Mouse (Mus musculus) stomach, embryonic 16.5 days (tissue): ENCODE measurements around the gene Cfap61. TPM values are rescaled to one million over a fixed set of nuclear protein-coding genes. Genes with fewer than 3 reads are reported as not detected.

Experiments used
- ATAC-seq: fragments of 200-750 bp; cut with Nextera tagmentation; 2 replicates; pipeline ENCODE4 v1.8.0; 2017; ENCODE audit warnings: moderate number of reproducible peaks, moderate TSS enrichment; ENCODE audit not compliant: insufficient read depth, low FRiP score
- H3K27ac ChIP-seq: fragments of 300-500 bp; sonication (generic); 2 replicates; pipeline ENCODE4 v1.5.1; 2014; ENCODE audit warnings: low read length
- H3K27me3 ChIP-seq: fragments of 300-500 bp; sonication (generic); 2 replicates; pipeline ENCODE4 v1.6.1; 2014; ENCODE audit warnings: low read length, control low read depth, mixed read lengths; ENCODE audit not compliant: control insufficient read depth, insufficient read depth
- H3K36me3 ChIP-seq: fragments of 300-500 bp; sonication (generic); 2 replicates; pipeline ENCODE4 v1.6.1; 2014; ENCODE audit warnings: low read length; ENCODE audit not compliant: control insufficient read depth, insufficient read depth
- H3K4me1 ChIP-seq: fragments of 300-500 bp; sonication (generic); 2 replicates; pipeline ENCODE4 v1.6.1; 2014; ENCODE audit warnings: low read length, control low read depth, mixed read lengths; ENCODE audit not compliant: control insufficient read depth, insufficient read depth
- H3K4me2 ChIP-seq: fragments of 300-500 bp; sonication (generic); 2 replicates; pipeline ENCODE4 v1.6.1; 2014; ENCODE audit warnings: low read depth, low read length, mixed read lengths
- H3K4me3 ChIP-seq: fragments of 300-500 bp; sonication (generic); replicated peaks from 2 replicates; pipeline ENCODE4 v1.5.1; 2014; ENCODE audit warnings: mild to moderate bottlenecking, low read length
- H3K9ac ChIP-seq: fragments of 300-500 bp; sonication (generic); 2 replicates; pipeline ENCODE4 v1.6.1; 2014; ENCODE audit warnings: low read length
- H3K9me3 ChIP-seq: fragments of 300-500 bp; sonication (generic); replicated peaks from 2 replicates; pipeline ENCODE4 v1.6.1; 2016; ENCODE audit warnings: low read length, control low read depth; ENCODE audit not compliant: control insufficient read depth
- WGBS: fragments of 180-500 bp; shearing (Covaris S2); extraction: QIAGEN DNeasy Blood & Tissue Kit; methylation state at CpG from one replicate; pipeline ENCODE4 v1.1.7; 2014; 5-methylcytosine and 5-hydroxymethylcytosine counted together
- polyA plus RNA-seq: library from polyadenylated mRNA; unstranded; fragments of >200 nt; fragmentation: Nextera tagmentation; extraction: Ambion mirVana; gene quantifications from 2 replicates; pipeline ENCODE4 v1.2.1, GENCODE M21; 2015

Gene Cfap61
- polyA plus RNA-seq, 1 experiment from 2014 or later, result 0.13 TPM

GRCm38 (mm10) chr2:146043640-146044039 is 109.1 kb downstream of the Cfap61 start:
- H3K4me2 ChIP-seq, result no peak overlapping the region
- H3K36me3 ChIP-seq, result no peaks in the 10 kb centered on the region
- WGBS, result 76% methylated on average over 5 of the region's 5 CpGs
- no peaks in the 10 kb centered on the region for H3K4me1 ChIP-seq
- no peak overlapping the region for H3K4me3 ChIP-seq
- H3K9ac ChIP-seq, result no peak overlapping the region
- no peak overlapping the region for H3K27ac ChIP-seq
- H3K27me3 ChIP-seq, result no peaks in the 10 kb centered on the region
- H3K9me3 ChIP-seq, result no peaks in the 10 kb centered on the region
- ATAC-seq, result no peak

- H3K9me3 ChIP-seq, result no peaks in the 10 kb centered on the region
Measured at GRCm38 (mm10) chr2:146044926-146045890, 110.6 kb downstream of the Cfap61 start.

DNA sequence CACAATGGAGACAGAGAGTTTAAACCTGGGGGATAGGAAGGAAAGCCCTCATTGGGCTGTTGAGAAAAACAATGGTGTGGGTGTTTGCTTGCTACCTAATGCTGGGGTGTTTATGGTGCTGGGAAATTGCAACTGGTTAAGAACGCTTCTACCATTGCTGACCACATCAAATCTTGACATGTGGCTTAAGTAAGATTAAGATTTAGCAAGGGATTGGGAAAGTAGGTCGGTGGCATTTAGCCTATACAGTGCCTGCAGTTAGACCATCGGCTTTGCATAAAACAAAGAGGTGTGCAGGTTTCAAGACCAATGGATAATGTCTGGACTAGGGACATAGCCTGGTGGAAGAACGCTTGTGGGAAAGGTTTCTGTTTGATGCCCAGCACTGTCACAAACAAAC is 113.1 kb downstream of the Cfap61 start:
- 68% methylated on average over 4 of the region's 4 CpGs for WGBS
- H3K9me3 ChIP-seq, result no peaks in the 10 kb centered on the region
- H3K27ac ChIP-seq, result no peak overlapping the region
- ATAC-seq, result no peak
- no peak overlapping the region for H3K4me3 ChIP-seq
- H3K4me1 ChIP-seq, result no peaks in the 10 kb centered on the region
- no peaks in the 10 kb centered on the region for H3K36me3 ChIP-seq
- H3K9ac ChIP-seq, result no peak overlapping the region
- no peaks in the 10 kb centered on the region for H3K27me3 ChIP-seq
- H3K4me2 ChIP-seq, result no peak overlapping the region

More at GRCm38 (mm10) chr2:146044926-146045890, 110.6 kb downstream of the Cfap61 start:
- Histone ChIP-seq H3K4me2 (no peak overlapping the region), H3K27me3 (no peaks in the 10 kb centered on the region), H3K27ac (no peak overlapping the region), H3K4me3 (no peak overlapping the region), H3K36me3 (no peaks in the 10 kb centered on the region), H3K9ac (no peak overlapping the region), H3K4me1 (no peaks in the 10 kb centered on the region)
- WGBS, result 42% methylated on average over 24 of the region's 24 CpGs
- no peak for ATAC-seq

- no peak overlapping the region for H3K4me3 ChIP-seq
- 67% methylated on average over 17 of the region's 17 CpGs for WGBS
- no peak overlapping the region for H3K4me2 ChIP-seq
- no peak for ATAC-seq
- no peaks in the 10 kb centered on the region for H3K36me3 ChIP-seq
- no peak overlapping the region for H3K9ac ChIP-seq
- H3K4me1 ChIP-seq, result no peaks in the 10 kb centered on the region
- no peaks in the 10 kb centered on the region for H3K9me3 ChIP-seq
- no peaks in the 10 kb centered on the region for H3K27me3 ChIP-seq
- no peak overlapping the region for H3K27ac ChIP-seq
Measured at GRCm38 (mm10) chr2:146048221-146048829, 113.7 kb downstream of the Cfap61 start.

DNA sequence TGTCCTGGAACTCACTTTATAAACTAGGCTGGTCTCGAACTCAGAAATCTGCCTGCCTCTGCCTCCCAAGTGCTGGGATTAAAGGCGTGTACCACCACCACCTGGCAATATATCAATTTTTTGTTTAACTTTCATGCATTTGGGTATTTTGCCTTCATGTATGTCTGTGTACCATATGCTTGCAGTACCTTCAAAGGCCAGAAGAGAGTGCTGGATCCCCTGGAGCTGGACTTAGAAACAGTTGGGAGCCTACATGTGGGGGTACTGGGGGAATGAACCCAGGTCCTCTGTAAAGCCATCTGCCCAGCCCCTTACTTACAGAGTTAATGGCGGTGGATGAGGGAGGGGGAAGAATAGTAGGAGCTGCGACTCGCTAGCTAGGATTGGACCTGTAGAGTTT is 114.8 kb downstream of the Cfap61 start:
- no peak overlapping the region for H3K4me2 ChIP-seq
- no peak overlapping the region for H3K27ac ChIP-seq
- H3K9me3 ChIP-seq, result no peaks in the 10 kb centered on the region
- no peak overlapping the region for H3K9ac ChIP-seq
- H3K4me3 ChIP-seq, result no peak overlapping the region
- WGBS, result 87% methylated on average over 5 of the region's 5 CpGs
- no peaks in the 10 kb centered on the region for H3K27me3 ChIP-seq
- ATAC-seq, result no peak
- H3K4me1 ChIP-seq, result no peaks in the 10 kb centered on the region
- no peaks in the 10 kb centered on the region for H3K36me3 ChIP-seq

GRCm38 (mm10) chr2:146050069-146050468 is 115.5 kb downstream of the Cfap61 start:
- Histone ChIP-seq H3K4me1 (no peaks in the 10 kb centered on the region), H3K27me3 (no peaks in the 10 kb centered on the region), H3K36me3 (no peaks in the 10 kb centered on the region), H3K9ac (no peak overlapping the region), H3K27ac (no peak overlapping the region), H3K4me2 (no peak overlapping the region), H3K4me3 (no peak overlapping the region), H3K9me3 (no peaks in the 10 kb centered on the region)
- 37% methylated on average over 3 of the region's 3 CpGs for WGBS
- ATAC-seq, result no peak

DNA sequence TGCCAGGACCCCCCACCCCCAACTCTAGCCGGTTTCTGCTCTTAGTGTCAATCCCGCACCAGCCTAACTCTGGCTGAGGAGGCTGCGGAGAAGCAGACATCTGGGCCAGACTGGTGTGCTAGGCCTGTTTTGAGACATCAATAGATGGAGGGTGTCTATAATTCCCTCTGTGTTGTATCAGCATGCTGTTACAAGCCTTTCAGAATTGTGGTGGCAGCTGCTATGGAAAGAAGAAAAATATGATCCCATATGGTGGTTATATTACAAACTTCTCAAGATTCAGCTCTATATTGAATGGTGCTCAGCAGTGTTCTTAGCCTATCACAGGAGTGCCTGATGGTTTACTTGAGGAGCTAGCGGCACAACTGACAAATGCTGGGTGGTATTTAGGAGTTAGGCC is 116.8 kb downstream of the Cfap61 start:
- Histone ChIP-seq H3K9ac (no peak overlapping the region), H3K27me3 (no peaks in the 10 kb centered on the region), H3K4me3 (no peak overlapping the region), H3K36me3 (no peaks in the 10 kb centered on the region), H3K9me3 (no peaks in the 10 kb centered on the region), H3K27ac (no peak overlapping the region), H3K4me2 (no peak overlapping the region), H3K4me1 (no peaks in the 10 kb centered on the region)
- ATAC-seq, result no peak
- 83% methylated on average over 4 of the region's 4 CpGs for WGBS

GRCm38 (mm10) chr2:146057123-146057522 is 122.5 kb downstream of the Cfap61 start:
- Histone ChIP-seq H3K36me3 (no peaks in the 10 kb centered on the region), H3K27ac (no peak overlapping the region), H3K4me2 (no peak overlapping the region), H3K4me3 (no peak overlapping the region), H3K9me3 (no peaks in the 10 kb centered on the region), H3K27me3 (no peaks in the 10 kb centered on the region), H3K9ac (no peak overlapping the region), H3K4me1 (no peaks in the 10 kb centered on the region)
- no peak for ATAC-seq
- WGBS, result 64% methylated on average over 4 of the region's 4 CpGs

- Histone ChIP-seq H3K4me2 (no peak overlapping the region), H3K9me3 (no peaks in the 10 kb centered on the region), H3K9ac (no peak overlapping the region), H3K4me3 (no peak overlapping the region), H3K36me3 (no peaks in the 10 kb centered on the region), H3K27ac (no peak overlapping the region), H3K27me3 (no peaks in the 10 kb centered on the region), H3K4me1 (no peaks in the 10 kb centered on the region)
- no peak for ATAC-seq
- 44% methylated on average over 3 of the region's 3 CpGs for WGBS
Measured at GRCm38 (mm10) chr2:146058791-146059190, 124.2 kb downstream of the Cfap61 start.
